Mouse (Mus musculus) layer of hippocampus, adult 9-11 months (tissue): Measurements from ENCODE around the gene Mettl25.
A peak's percentile ranks its signal among the peaks of the same experiment; 100 is the strongest.

ENCODE experiments used
- DNase-seq: peaks from one replicate; pipeline ENCODE4 v3.0.0; 2022

Gene Mettl25

DNA sequence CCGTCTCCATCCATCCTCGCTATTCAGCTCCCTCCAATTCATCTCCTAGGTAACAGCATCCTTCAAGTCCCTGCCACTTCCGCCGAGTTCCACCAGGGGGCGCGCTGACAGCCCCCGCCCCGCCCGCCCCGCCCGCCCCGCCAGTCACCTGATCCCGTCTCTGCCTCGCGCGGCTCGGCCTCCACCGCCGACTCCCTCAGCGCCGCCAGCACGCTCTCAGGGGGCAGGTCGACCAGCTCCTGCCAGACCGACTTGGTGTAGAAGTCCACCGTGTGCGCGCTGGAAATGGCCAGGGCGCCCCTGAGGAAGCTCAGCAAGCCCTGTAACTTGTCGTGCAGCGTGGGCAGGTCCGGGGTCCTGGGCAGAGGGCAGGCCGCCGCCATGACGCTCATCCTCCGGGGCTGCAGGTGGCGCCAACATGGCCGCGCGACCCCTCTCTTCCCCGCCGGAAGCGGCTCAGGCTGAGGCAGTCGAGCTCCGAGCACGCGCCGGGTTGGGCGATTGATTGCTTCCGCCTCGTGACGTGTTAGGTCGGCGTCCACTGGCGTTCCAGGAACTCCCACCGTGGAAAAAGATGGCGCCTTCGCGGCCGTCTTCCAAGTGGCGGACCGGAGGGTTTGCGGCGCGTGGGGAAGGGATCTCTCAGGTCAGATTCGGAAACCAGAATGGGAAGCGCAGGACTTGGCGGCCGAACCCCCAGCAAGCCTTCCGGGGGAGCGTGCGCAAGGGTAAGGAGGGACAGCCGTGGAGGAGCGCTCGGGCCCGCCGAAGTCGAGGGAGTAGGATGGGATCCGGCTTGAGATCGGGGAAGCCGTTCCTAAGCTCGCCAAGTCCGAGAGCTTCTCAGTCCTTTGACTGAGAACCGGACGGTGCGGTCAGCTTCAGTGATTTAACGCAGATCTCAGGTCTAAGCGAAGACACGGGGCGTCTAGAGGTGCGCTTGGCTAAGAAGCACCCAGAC lies at the start of gene Mettl25, which contains the start of gene Ccdc59:
TSS of gene Mettl25 (minus strand) at position 453 of the 961 bp plus-strand sequence.
TSS of gene Ccdc59 (plus strand) at position 140 of the 961 bp plus-strand sequence.
- peak; percentile 96 for DNase-seq

DNA sequence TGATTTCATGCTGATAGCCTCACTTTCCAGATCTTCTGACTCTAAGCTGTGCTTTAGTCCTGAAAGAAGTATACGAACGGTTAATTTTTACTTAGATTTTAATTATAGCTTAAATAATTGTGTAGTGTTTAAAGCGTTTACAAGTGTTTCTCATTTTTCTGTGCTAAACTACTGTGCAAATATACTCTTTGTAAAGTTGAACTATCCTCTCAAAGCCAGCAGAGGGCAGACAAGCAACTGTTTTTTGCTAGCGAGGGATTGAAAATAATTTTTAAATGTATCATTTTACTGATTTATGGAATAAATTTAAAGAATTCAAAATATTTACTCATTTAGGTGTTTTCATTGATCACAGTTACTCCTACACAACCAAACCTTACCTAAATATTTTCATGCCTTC lies 26.1 kb upstream of the Mettl25 start:
- DNase-seq = no peak

GRCm38 (mm10) chr10:105851136-105851535 lies 10.0 kb upstream of the Mettl25 start:
- DNase-seq = no peak

DNA sequence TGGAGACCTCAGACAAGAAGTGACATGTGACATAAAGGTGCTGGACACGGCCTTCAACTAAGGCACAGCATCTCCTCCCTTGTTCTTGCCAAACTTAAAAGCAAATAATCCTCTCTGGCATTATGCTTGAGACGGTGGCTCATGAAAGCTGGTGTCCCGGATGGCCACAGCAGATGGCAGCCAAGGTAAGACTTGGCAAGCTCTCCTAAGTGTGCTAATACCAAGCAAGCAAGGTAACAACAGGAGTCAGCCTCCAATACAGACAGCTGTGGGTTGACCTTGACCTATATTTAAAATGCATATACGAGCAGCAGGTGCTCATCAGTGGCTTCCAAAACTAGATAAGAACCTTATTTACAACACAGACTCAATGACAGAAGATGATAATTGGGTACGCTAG lies 9.1 kb upstream of the Mettl25 start:
- DNase-seq = no peak

DNA sequence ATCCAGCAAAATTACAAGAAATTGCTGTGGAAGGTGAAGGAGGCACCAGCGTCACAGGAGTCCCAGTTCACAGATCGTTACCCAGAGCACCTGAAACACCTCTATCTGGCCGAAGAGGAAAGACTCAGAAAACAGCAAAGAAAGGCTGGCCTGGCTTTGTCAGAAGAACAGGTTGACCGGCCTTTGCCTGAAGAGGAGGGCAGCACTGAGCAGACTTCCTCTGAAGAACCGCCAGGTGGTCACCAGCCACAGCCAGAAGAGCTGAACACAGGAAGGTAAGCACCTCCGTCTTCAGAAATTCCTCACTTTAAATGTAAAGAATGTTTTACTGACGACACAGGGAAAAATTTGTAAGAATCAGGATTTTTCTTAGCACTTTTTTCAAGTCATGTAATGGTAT lies 1.4 kb upstream of the Mettl25 start:
- DNase-seq = no peak

DNA sequence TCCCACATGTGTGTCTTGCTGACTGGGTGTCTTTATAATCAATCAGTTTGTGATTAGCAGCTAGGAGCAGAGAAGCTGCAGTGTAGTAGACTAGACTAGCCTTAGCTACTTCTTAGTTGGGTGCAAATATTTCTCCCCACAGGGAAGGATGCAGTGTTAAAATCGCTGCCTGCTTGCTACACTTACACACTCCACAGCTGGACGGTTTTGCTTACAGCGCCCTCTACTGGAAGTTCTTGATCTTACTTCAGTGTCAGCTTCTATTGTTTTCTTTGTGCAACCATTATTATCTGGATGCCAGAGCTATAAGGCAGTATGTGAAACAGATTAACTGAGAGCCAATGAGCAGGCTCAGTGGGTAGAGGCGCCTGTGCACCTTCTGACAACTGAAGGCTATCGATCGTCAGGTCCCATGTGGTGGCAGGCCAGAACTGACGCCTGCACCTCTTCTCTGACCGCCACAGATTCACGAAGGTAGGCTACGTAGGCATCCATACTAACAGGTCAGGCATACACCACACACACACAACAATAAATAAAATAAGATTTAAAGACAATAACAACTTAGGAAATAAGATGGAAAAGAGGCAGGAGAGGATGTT lies 6.5 kb downstream of the Mettl25 start:
- no peak for DNase-seq

DNA sequence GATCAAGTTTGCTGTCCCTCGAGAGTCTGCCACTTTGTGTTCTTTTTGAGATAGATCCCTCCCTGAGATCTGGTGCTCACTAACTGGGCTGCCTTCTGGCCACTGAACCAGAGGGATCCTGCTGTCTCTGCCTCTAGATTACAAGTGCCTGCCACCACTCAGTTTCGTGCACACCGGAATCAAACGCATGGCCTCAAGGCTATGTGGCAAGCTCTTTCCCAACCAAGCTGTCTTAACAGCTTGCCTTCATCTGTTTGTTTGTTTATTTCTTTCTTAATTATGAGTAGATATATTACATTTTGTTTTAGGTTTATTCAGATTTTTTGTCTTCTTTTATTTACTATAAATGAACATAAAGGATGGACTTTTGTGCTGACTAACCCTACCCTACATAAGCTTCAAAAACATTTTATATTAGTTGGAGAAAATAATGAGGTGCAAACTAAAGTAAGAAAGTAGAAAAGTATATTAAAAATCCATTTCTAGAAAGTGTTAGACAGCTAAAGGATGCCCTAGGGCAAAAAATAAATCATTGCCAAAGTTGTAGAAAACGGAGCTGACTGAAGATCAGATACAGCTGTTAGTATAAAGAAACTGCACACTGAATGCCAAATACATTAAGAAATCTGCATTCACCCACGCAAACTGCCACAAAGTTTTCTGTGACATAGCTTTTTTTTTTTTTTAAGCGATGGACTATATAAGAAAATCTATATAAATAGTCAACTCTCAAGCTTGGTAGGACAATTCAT lies 34.7 kb downstream of the Mettl25 start:
- no peak for DNase-seq

GRCm38 (mm10) chr10:105803461-105803860 lies 37.7 kb downstream of the Mettl25 start:
- DNase-seq = no peak

- no peak for DNase-seq
These were observed 39.0 kb downstream of the Mettl25 start for GRCm38 (mm10) chr10:105802132-105802531.

DNA sequence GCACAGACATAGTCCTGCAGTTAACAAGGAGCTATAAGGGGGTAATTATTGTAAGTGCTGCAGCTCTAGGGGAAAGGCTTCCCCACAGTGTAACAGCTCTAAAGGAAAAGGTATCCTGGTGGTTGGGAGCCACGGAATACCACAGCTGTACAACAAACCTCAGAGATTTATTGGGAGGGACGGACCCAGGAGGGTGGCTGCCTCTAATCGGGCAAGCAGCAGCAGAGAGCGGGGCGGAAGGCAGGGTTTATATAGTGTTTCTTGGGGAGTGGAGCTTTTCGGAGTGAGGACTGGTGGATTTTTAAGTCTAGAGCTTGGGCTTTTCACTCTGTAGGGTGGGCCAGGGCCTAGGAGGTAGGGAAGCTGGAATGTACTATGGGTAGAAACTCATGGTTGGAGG lies 40.0 kb downstream of the Mettl25 start:
- no peak for DNase-seq

- DNase-seq = no peak
These were observed 43.8 kb downstream of the Mettl25 start for GRCm38 (mm10) chr10:105797250-105797924.

DNA sequence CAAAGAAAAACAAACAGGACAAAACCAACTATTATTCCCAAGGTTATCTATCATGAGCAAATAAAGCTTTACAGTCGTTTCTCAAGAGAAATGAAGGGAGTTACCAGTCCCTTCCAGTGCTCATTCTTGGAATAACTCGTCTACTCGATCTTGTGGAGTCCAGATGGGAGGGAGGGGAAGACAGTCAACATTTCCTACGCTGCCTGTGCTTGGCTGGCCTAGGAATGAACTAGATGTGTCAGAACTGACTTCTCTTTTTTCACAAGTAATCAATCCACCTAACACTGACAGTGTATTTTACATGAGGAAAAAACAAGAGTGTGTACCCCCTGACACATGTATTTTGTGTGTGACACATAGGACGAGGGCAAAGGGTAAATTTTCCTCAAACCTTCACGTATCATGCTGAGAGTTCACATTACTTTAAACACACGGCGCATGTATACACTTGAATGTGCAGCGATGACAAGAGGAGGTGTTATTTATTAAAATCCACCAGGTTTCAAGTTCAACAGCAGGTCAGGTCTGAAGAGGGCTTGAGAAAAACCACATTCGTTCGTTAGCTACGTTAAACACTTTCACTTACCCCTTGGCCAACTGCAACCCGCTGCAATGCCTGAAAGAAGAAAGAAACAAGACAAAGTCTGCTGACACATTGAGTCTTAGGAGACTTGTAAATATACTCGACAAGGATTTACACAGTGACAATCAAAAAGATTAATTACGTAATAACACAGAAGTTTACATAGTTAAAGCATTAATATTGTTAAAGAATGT lies 47.2 kb downstream of the Mettl25 start:
- no peak for DNase-seq

DNA sequence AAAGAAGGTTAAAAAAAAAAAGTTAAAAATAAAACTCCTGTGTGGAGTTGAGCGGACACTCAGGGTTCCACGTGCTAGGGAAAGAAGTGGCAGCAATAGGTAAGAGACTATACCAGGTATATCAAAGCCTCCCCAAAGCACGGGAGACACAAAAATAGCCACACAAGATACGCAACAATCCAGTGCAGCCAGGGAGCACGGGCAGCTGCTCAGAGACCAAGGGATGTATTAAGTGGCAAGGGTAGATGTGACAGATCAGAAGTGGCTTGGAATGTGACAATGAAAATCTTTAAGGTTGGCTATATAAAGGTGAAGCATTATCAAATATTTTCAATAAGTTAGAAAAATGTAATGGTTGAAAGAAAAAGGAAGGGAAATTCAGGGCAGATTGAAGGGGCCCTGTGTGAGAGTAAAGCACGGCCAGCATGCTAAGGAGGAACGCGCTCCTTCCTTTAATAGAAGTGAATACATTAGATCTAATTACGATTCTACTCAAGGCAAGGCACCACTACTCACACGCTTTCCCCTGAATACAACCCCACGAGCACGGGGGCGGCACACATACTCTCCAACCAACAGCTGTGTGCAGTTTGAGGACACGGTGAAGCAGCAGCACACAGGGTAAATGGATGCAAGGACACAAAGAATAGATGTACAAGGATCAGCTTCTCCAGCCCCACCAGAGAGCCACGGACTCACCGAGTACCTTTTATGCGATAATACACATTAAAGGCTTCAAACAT lies 52.3 kb downstream of the Mettl25 start:
- peak; percentile 49 for DNase-seq

DNA sequence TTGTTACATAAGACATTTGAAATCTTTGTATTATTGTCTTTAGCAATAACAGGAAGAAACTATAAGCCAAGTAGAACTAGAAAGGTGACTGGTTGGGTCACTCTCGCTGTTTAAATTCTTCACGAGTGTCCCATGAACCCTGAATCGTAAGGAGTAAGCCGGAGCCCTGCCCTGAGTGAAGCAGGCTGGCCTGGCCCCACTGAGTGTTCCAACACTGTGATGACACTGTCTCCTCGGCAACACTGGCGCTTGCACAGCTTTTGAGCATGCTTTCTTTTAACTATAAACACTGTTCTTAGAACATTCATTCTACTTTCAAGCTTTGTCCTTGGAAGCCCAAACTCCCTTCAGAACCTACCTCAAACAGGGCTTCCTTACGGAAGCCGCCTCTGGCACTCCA lies 57.4 kb downstream of the Mettl25 start:
- no peak for DNase-seq

DNA sequence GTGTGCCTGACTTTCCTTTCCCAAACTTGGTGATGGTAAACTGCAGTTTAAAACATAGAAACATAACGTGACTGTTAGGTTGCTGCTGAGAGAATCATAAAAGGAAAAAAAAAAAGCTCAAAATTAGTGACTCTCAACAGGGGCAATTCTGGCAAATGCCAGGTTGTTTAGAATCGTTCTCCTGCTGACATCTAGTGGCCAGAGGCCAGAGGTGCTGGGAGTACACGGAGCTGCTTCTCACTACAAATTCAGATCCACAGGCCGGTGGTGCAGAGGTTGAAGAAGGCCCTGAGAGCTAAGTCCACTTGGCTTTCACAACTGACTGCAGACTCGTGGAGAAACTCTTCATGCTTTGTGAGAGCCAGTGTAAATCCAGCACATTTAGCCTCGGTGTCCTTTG lies 66.8 kb downstream of the Mettl25 start:
- DNase-seq = peak; percentile 67

- no peak for DNase-seq
These were observed 68.3 kb downstream of the Mettl25 start for GRCm38 (mm10) chr10:105772821-105773302.

- no peak for DNase-seq
These were observed 77.2 kb downstream of the Mettl25 start for GRCm38 (mm10) chr10:105763959-105764358.

DNA sequence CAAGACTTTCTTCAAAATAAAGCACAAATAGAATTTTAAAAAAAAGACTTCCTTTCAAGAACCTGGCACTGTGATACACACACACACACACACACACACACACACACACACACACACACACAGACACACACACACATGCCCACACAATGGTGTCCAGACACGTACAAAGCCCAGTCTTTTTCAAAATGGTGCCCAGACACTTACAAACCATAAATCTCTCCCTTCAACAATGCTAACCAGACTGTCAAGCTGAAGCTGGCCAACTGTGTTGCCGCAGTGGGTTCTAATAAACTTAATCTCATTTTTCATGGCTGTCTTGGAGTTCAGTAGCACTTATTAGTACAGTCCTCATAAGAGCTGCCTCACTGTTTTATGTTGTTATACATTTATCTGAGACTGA lies 80.7 kb downstream of the Mettl25 start:
- no peak for DNase-seq

DNA sequence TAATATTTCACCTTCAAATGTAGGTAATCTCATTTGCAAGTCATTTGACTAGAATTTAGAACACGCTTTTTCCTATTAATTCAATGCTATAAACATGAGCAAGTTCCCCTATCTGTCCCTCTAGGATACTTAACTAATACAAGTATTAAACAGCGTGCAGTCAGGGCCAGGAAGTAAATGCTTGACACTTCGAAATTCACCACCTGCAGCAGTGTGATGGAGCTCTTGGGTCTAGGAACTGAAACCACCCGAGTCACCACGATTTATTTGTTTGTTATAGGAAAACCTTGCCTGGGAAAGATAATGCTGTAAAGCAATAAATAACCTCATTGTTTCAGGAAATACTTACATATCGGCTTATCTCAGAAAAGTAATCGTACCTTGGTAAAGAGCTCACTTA lies 81.1 kb downstream of the Mettl25 start:
- DNase-seq = no peak

- no peak for DNase-seq
These were observed 87.2 kb downstream of the Mettl25 start for GRCm38 (mm10) chr10:105753831-105754605.
